Mouse (Mus musculus) intestine, embryonic 16.5 days (tissue): ENCODE measurements at regions not wholly inside any gene's neighbourhood (a gene's known extent, or its start where the extent isn't known, plus 50 kb on each side); places are given as distances from the start of the nearest gene placed in this dataset.

Source experiments
- ATAC-seq: fragments of 200-750 bp; cut with Nextera tagmentation; 2 replicates; pipeline ENCODE4 v1.8.0; 2017; ENCODE audit warnings: moderate TSS enrichment, moderate library complexity
- H3K27ac ChIP-seq: fragments of 300-500 bp; sonication (generic); 2 replicates; pipeline ENCODE4 v1.5.1; 2014; ENCODE audit warnings: mild to moderate bottlenecking, low read length
- H3K27me3 ChIP-seq: fragments of 300-500 bp; sonication (generic); replicated peaks from 2 replicates; pipeline ENCODE4 v1.6.1; 2014; ENCODE audit warnings: low read length, control low read depth, mixed read lengths; ENCODE audit not compliant: control insufficient read depth, insufficient read depth
- H3K36me3 ChIP-seq: fragments of 300-500 bp; sonication (generic); 2 replicates; pipeline ENCODE4 v1.6.1; 2014; ENCODE audit warnings: low read length, control low read depth; ENCODE audit not compliant: control insufficient read depth, insufficient read depth
- H3K4me1 ChIP-seq: fragments of 300-500 bp; sonication (generic); 2 replicates; pipeline ENCODE4 v1.6.1; 2014; ENCODE audit warnings: low read length, control low read depth, mixed read lengths; ENCODE audit not compliant: control insufficient read depth, insufficient read depth
- H3K4me2 ChIP-seq: fragments of 300-500 bp; sonication (generic); 2 replicates; pipeline ENCODE4 v1.6.1; 2014; ENCODE audit warnings: low read depth, low read length, control low read depth
- H3K4me3 ChIP-seq: fragments of 300-500 bp; sonication (generic); 2 replicates; pipeline ENCODE4 v1.5.1; 2014; ENCODE audit warnings: mild to moderate bottlenecking, low read length
- H3K9ac ChIP-seq: fragments of 300-500 bp; sonication (generic); 2 replicates; pipeline ENCODE4 v1.6.1; 2014; ENCODE audit warnings: low read depth, low read length
- H3K9me3 ChIP-seq: fragments of 300-500 bp; sonication (generic); 2 replicates; pipeline ENCODE4 v1.6.1; 2016; ENCODE audit warnings: low read length, control low read depth; ENCODE audit not compliant: control insufficient read depth
- WGBS: fragments of 180-500 bp; shearing (Covaris S2); extraction: QIAGEN DNeasy Blood & Tissue Kit; methylation state at CpG from one replicate; pipeline ENCODE4 v1.1.7; 2014; 5-methylcytosine and 5-hydroxymethylcytosine counted together

DNA sequence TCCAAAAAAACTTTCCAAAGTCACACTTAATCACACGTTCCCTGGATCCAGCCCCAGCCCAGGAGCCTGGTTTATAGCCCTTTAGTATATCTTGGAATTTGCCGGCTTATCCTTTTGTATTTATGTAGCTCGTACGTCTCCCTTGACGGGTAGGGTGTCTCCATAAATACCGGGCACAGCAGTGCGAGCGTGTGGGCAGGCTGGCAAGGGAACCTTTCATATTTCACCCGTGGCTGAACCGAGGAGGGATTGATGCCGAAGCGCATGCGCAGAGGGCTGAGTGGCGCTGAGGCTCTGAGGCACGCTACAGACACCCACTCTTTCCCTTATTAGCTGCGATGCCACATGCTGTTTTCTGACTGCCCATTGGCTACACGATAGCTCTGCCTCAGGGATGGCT is 301.9 kb upstream of the Kcnab2 start:
- 72% methylated on average over 17 of the region's 17 CpGs for WGBS
- no peaks in the 10 kb centered on the region for H3K4me1 ChIP-seq
- H3K36me3 ChIP-seq: no peaks in the 10 kb centered on the region
- H3K4me3 ChIP-seq: no peak overlapping the region
- H3K27me3 ChIP-seq: no peaks in the 10 kb centered on the region
- H3K27ac ChIP-seq: no peak overlapping the region
- H3K9me3 ChIP-seq: no peaks in the 10 kb centered on the region
- H3K9ac ChIP-seq: no peak overlapping the region
- H3K4me2 ChIP-seq: no peak overlapping the region
- ATAC-seq: no peak

GRCm38 (mm10) chr4:152775801-152776200 is 298.1 kb upstream of the Kcnab2 start:
- Histone ChIP-seq H3K27me3 (no peaks in the 10 kb centered on the region), H3K4me1 (no peaks in the 10 kb centered on the region), H3K4me3 (no peak overlapping the region), H3K4me2 (no peak overlapping the region), H3K9me3 (no peaks in the 10 kb centered on the region), H3K36me3 (no peaks in the 10 kb centered on the region), H3K9ac (no peak overlapping the region), H3K27ac (no peak overlapping the region)
- 76% methylated on average over 6 of the region's 6 CpGs for WGBS
- ATAC-seq: no peak

DNA sequence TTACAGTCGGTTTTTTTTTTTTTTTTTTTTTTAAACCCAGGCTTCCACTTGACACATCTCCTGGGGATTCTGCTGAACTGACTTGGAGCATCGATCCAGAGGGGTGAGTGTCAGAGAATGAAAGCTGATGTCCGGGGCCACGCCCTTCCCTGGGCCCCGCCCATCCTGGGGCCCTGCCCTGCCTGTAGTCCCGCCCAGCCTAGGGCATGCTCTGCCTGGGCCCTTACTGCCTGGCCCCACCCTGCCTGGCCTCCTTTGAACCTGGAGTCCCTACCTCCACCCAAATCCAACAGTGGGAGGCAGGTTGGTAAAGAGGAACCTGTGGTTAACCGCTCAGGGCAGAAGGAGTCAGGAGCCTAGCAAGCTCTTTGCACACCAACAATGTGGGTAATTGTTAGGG is 293.7 kb upstream of the Kcnab2 start:
- 84% methylated on average over 7 of the region's 7 CpGs for WGBS
- no peaks in the 10 kb centered on the region for H3K4me1 ChIP-seq
- no peak for ATAC-seq

GRCm38 (mm10) chr4:152767372-152767771 is 289.7 kb upstream of the Kcnab2 start:
- H3K27me3 ChIP-seq: no peaks in the 10 kb centered on the region
- H3K27ac ChIP-seq: no peak overlapping the region
- no peak for ATAC-seq
- H3K4me1 ChIP-seq: no peaks in the 10 kb centered on the region
- no peak overlapping the region for H3K4me2 ChIP-seq
- H3K9ac ChIP-seq: no peak overlapping the region
- H3K36me3 ChIP-seq: no peaks in the 10 kb centered on the region
- WGBS: 86% methylated on average over 5 of the region's 5 CpGs
- H3K9me3 ChIP-seq: 0 out of 2 replicates have a peak, but pooled peaks cover 8% of the 10 kb centered on the region
- H3K4me3 ChIP-seq: no peak overlapping the region

More for the DNA sequence above, 293.7 kb upstream of the Kcnab2 start:
- H3K4me2 ChIP-seq: no peak overlapping the region
- no peak overlapping the region for H3K4me3 ChIP-seq
- H3K9ac ChIP-seq: no peak overlapping the region
- no peaks in the 10 kb centered on the region for H3K27me3 ChIP-seq
- H3K9me3 ChIP-seq: 0 out of 2 replicates have a peak, but pooled peaks cover 8% of the 10 kb centered on the region
- H3K36me3 ChIP-seq: no peaks in the 10 kb centered on the region
- H3K27ac ChIP-seq: no peak overlapping the region

- Histone ChIP-seq H3K4me2 (no peak overlapping the region), H3K9ac (no peak overlapping the region), H3K27me3 (no peaks in the 10 kb centered on the region), H3K27ac (no peak overlapping the region), H3K36me3 (no peaks in the 10 kb centered on the region), H3K4me3 (no peak overlapping the region), H3K9me3 (0 out of 2 replicates have a peak, but pooled peaks cover 8% of the 10 kb centered on the region), H3K4me1 (no peaks in the 10 kb centered on the region)
- 48% methylated on average over 6 of the region's 6 CpGs for WGBS
- no peak for ATAC-seq
Observed at GRCm38 (mm10) chr4:152763116-152763515, 285.4 kb upstream of the Kcnab2 start.

DNA sequence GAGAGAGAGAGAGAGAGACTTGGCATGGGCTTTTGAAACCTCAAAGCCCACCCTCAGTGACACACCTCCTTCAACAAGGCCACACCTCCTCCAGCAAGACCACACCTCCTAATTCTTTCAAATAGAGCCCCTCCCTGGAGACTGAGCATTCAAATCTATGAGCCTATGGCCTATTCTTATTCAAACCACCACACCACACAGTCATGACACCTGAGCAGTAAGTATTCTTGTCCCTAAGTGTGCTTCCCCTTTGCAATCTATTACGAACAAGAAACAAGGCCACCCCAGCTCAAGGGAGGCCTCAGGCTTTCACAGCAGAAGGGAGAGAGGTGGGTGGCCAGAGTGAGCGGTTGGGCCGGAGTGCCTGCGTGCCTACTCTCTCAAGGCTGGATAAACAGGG is 284.9 kb upstream of the Kcnab2 start:
- H3K36me3 ChIP-seq: no peaks in the 10 kb centered on the region
- H3K27ac ChIP-seq: no peak overlapping the region
- no peak for ATAC-seq
- no peak overlapping the region for H3K9ac ChIP-seq
- WGBS: 69% methylated on average over 4 of the region's 4 CpGs
- H3K4me3 ChIP-seq: no peak overlapping the region
- 0 out of 2 replicates have a peak, but pooled peaks cover 5% of the 10 kb centered on the region for H3K9me3 ChIP-seq
- no peaks in the 10 kb centered on the region for H3K4me1 ChIP-seq
- H3K27me3 ChIP-seq: no peaks in the 10 kb centered on the region
- H3K4me2 ChIP-seq: no peak overlapping the region

DNA sequence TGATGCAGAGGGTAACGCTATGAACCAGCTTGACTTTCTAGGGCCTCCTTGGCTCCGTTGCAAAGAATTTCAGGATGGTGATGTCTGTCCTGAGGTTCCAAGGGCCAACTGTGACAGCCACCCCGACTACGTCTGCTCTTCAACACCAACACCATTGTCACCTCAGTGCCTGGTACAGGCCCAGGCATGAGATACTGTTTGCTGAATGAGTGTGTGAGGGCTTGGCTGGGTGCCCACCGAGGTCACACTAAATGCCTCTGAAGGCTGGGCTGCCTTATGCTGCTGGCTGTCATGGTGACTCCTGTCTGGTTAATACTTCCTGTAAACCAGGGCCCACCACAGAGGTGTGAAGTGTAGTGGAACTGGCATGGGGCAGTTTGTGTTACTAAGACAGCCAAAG is 279.5 kb upstream of the Kcnab2 start:
- H3K4me3 ChIP-seq: no peak overlapping the region
- no peaks in the 10 kb centered on the region for H3K4me1 ChIP-seq
- no peak for ATAC-seq
- no peaks in the 10 kb centered on the region for H3K27me3 ChIP-seq
- no peaks in the 10 kb centered on the region for H3K9me3 ChIP-seq
- H3K27ac ChIP-seq: no peak overlapping the region
- H3K4me2 ChIP-seq: no peak overlapping the region
- no peak overlapping the region for H3K9ac ChIP-seq
- no peaks in the 10 kb centered on the region for H3K36me3 ChIP-seq
- 88% methylated on average over 5 of the region's 5 CpGs for WGBS

DNA sequence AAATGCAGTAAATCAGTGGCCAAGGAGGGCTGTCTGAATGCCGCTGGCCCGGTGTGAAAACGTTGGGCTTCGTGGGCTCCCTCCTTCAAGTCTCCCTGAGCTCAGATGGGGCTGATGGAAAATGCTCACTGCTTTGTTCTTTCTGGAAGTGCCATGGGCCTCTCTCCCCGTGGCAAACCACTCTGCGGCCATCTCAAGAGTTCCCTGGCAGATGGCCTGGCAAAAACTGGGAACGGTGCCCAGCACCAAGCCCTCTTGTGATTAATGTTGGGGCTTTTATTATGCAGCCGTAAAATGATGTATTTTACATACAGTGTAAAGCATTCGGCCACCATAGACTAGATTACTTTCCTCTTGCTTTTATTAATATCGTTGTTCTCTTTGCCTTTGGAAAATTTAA is 278.9 kb upstream of the Kcnab2 start:
- Histone ChIP-seq H3K9me3 (no peaks in the 10 kb centered on the region), H3K27me3 (no peaks in the 10 kb centered on the region), H3K4me1 (no peaks in the 10 kb centered on the region), H3K4me2 (no peak overlapping the region), H3K27ac (no peak overlapping the region), H3K4me3 (no peak overlapping the region), H3K9ac (no peak overlapping the region), H3K36me3 (no peaks in the 10 kb centered on the region)
- ATAC-seq: no peak
- WGBS: 69% methylated on average over 10 of the region's 10 CpGs

- Histone ChIP-seq H3K27me3 (no peaks in the 10 kb centered on the region), H3K36me3 (no peaks in the 10 kb centered on the region)
- WGBS: 90% methylated on average over 8 of the region's 8 CpGs
Observed at GRCm38 (mm10) chr4:152755756-152756155, 278.1 kb upstream of the Kcnab2 start.

DNA sequence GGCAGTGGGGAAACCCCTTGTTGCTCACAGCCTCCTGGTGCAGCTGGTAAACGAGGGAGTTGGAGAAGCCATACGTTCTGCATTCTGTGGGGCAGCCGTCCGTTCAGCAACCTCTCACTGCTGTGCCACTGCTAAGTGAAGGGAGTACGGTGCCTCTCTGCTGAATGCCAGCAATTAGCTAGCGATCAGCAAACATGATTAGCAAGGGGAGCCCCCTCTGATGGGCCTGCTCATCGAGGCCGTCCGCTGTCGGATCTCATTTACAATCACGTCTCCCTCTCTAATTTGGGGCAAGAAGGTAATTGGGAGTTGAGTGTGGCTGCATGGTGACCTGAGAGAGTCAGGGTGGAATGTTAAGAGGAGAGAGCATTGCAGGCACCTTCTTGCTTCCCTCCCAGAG is 266.7 kb upstream of the Kcnab2 start:
- no peaks in the 10 kb centered on the region for H3K36me3 ChIP-seq
- H3K9ac ChIP-seq: no peak overlapping the region
- no peaks in the 10 kb centered on the region for H3K9me3 ChIP-seq
- H3K4me3 ChIP-seq: no peak overlapping the region
- H3K4me2 ChIP-seq: no peak overlapping the region
- H3K27me3 ChIP-seq: no peaks in the 10 kb centered on the region
- no peaks in the 10 kb centered on the region for H3K4me1 ChIP-seq
- no peak for ATAC-seq
- H3K27ac ChIP-seq: no peak overlapping the region
- 53% methylated on average over 11 of the region's 11 CpGs for WGBS

More at GRCm38 (mm10) chr4:152755756-152756155, 278.1 kb upstream of the Kcnab2 start:
- Histone ChIP-seq H3K4me2 (no peak overlapping the region), H3K9ac (no peak overlapping the region), H3K4me1 (no peaks in the 10 kb centered on the region), H3K27ac (no peak overlapping the region), H3K4me3 (no peak overlapping the region), H3K9me3 (no peaks in the 10 kb centered on the region)
- ATAC-seq: no peak
